Comparison of ENCODE assay signal across 8 mouse cellular contexts in the genomic region with DNA sequence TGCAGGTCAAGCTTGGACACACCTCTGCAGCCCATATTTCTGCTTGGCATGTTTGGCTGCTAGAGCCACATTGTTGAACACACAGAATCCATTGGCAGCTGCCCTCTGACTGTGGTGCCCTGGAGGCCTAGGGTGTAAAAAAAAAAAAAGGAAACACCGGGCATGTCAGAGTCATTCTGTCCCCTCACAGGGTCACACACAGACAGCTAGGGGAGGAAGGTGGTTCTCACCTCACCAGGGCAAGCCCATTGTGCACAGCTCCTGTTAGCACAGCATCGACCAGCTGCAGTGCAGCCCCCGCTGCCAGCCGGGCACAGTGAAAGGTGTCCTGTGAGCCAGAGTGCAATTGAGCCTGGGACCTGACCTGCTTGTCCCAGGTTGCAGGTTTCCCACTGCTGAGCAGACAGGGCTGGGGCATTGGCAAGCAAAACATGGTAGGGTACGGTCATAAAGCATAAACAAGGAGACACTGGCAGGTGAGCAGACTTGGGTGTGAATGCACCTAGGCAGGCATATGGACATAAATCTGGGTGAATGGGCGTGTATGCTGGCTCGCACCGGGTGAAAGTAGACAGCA. TPM values are rescaled to one million over a fixed set of nuclear protein-coding genes. Genes with fewer than 3 reads are reported as not detected.
A peak's percentile ranks its signal among the peaks of the same experiment; 100 is the strongest.
DNase-seq lines count a peak whose midpoint lies in the region; ATAC-seq and TF ChIP-seq lines count a peak whose summit lies in the region.

No protein-coding gene starts in this region.

- no peaks in the 10 kb centered on the region for H3K9me3 ChIP-seq in liver, embryonic 14.5 days (ENCODE audit: control insufficient read depth, low read length)

- peak overlapping the region; percentile 88 for H3K4me2 ChIP-seq in liver, embryonic 14.5 days (ENCODE audit: low read depth)

- no peak for TF ChIP-seq POLR2A in spleen, adult 2 months (IDR thresholded peaks at IDR 0.05; ENCODE audit: low read depth, low read length)

- no peak for ATAC-seq in liver, embryonic 14.5 days (ENCODE audit: insufficient read depth)

- H3K9ac ChIP-seq in liver, embryonic 14.5 days (replicated peaks), result peak overlapping the region; percentile 91

- H3K27ac ChIP-seq in spleen, adult 2 months (ENCODE audit: insufficient read depth, low read length), result no peak overlapping the region
- H3K27ac ChIP-seq in liver, embryonic 14.5 days, result no peak overlapping the region

- peak; percentile 59 for DNase-seq in cerebellum, adult 9-10 months
- DNase-seq in cerebellum, adult 11 months, result no peak
- no peak for DNase-seq in spleen, adult 2 months (ENCODE audit: low read depth in 1 of 2, low spot score in 2 of 2)
- DNase-seq in spleen, postnatal 10 days (ENCODE audit: low spot score in 2 of 2), result no peak
- no peak for DNase-seq in liver, embryonic 14.5 days (ENCODE audit: low read depth in 3 of 3, low spot score in 3 of 3)
- no peak for DNase-seq in MN1 (ENCODE audit: low spot score)
- DNase-seq in embryo, embryonic 10.5 days (ENCODE audit: low spot score), result no peak
- DNase-seq in adrenal gland, postnatal 25 days, result no peak

- no peak for TF ChIP-seq CTCF in spleen, adult 2 months (IDR thresholded peaks at IDR 0.05; ENCODE audit: extremely low read depth, insufficient read depth, insufficient read length, insufficient replicate concordance)
- TF ChIP-seq CTCF in liver, embryonic 14.5 days (IDR thresholded peaks at IDR 0.05; ENCODE audit: low read depth), result 0 out of 2 replicates have a peak, but pooled peaks have one; percentile 4

- WGBS in spleen, adult 2 months, result 64% methylated on average over 8 of the region's 8 CpGs
- 72% methylated on average over 8 of the region's 8 CpGs for WGBS in liver, embryonic 14.5 days (ENCODE audit: insufficient replicate concordance)

- TF ChIP-seq EP300 in liver, embryonic 14.5 days (IDR thresholded peaks at IDR 0.05; ENCODE audit: low read depth), result no peak

- peaks cover 37% of the 10 kb centered on the region for H3K4me1 ChIP-seq in spleen, adult 2 months (ENCODE audit: control insufficient read depth, insufficient read depth, insufficient read length)
- H3K4me1 ChIP-seq in liver, embryonic 14.5 days (replicated peaks; ENCODE audit: control insufficient read depth in 2 of 2, insufficient read depth in 2 of 2, low read length in 1 of 2), result peaks cover 12 to 15% of the 10 kb centered on the region in 2 experiments

- H3K4me3 ChIP-seq in spleen, adult 2 months (ENCODE audit: extremely low read depth, insufficient read depth, insufficient read length), result peak overlapping the region; percentile 69; the same call in 1 of the 2 replicates
- H3K4me3 ChIP-seq in liver, embryonic 14.5 days (ENCODE audit: insufficient read depth in 1 of 2, low read depth in 2 of 2, low read length in 2 of 2), result peak overlapping the region; percentile 82 to 93

- no peaks in the 10 kb centered on the region for H3K27me3 ChIP-seq in spleen, adult 2 months (ENCODE audit: control insufficient read depth, insufficient read depth, low read length)
- no peaks in the 10 kb centered on the region for H3K27me3 ChIP-seq in liver, embryonic 14.5 days (ENCODE audit: control insufficient read depth, insufficient read depth, low read length)

- H3K36me3 ChIP-seq in spleen, adult 2 months (ENCODE audit: control insufficient read depth, insufficient read depth, low read length), result peaks cover 7% of the 10 kb centered on the region
- no peaks in the 10 kb centered on the region for H3K36me3 ChIP-seq in liver, embryonic 14.5 days (replicated peaks; ENCODE audit: control insufficient read depth, insufficient read depth, low read depth)

RNA-seq across cellular contexts. Expression of a gene that starts 1.0 kb away (rescaled TPM):
- polyA plus RNA-seq in spleen, adult 2 months (2012; rRNA removed), result 76.2 and 86.8 TPM in 2 replicates
- polyA plus RNA-seq in liver, embryonic 14.5 days (2012; rRNA removed), result 8.1 and 8.5 TPM in 2 replicates
- 5.3 and 6.3 TPM in 2 replicates for polyA plus RNA-seq in liver, embryonic 14.5 days (2014; fragmentation: Nextera tagmentation; extraction: Ambion mirVana)
- 14.5 and 19.6 TPM in 2 replicates for total RNA-seq in adrenal gland, postnatal 25 days (2021)

RNA-seq across cellular contexts. Expression of a gene that starts 4.5 kb away (rescaled TPM):
- 38.4 and 45.1 TPM in 2 replicates for polyA plus RNA-seq in spleen, adult 2 months (2012; rRNA removed)
- polyA plus RNA-seq in liver, embryonic 14.5 days (2012; rRNA removed), result 12.0 and 13.6 TPM in 2 replicates
- 6.3 and 7.7 TPM in 2 replicates for polyA plus RNA-seq in liver, embryonic 14.5 days (2014; fragmentation: Nextera tagmentation; extraction: Ambion mirVana)
- total RNA-seq in adrenal gland, postnatal 25 days (2021), result 18.1 and 25.9 TPM in 2 replicates

RNA-seq across cellular contexts. Expression of a gene that starts 13.1 kb away (rescaled TPM):
- polyA plus RNA-seq in spleen, adult 2 months (2012; rRNA removed), result 3.7 and 3.9 TPM in 2 replicates
- polyA plus RNA-seq in liver, embryonic 14.5 days (2012; rRNA removed), result 1.7 and 1.8 TPM in 2 replicates
- polyA plus RNA-seq in liver, embryonic 14.5 days (2014; fragmentation: Nextera tagmentation; extraction: Ambion mirVana), result 1.1 TPM in 2 replicates
- 8.1 and 11.3 TPM in 2 replicates for total RNA-seq in adrenal gland, postnatal 25 days (2021)

RNA-seq across cellular contexts. Expression of a gene that starts 22.0 kb away (rescaled TPM):
- polyA plus RNA-seq in spleen, adult 2 months (2012; rRNA removed), result 29.0 and 35.1 TPM in 2 replicates
- 0.84 TPM in 2 replicates for polyA plus RNA-seq in liver, embryonic 14.5 days (2012; rRNA removed)
- 0.49 and 0.83 TPM in 2 replicates for polyA plus RNA-seq in liver, embryonic 14.5 days (2014; fragmentation: Nextera tagmentation; extraction: Ambion mirVana)
- total RNA-seq in adrenal gland, postnatal 25 days (2021), result 4.1 and 6.1 TPM in 2 replicates

RNA-seq across cellular contexts. Expression of a gene that starts 38.6 kb away (rescaled TPM):
- polyA plus RNA-seq in spleen, adult 2 months (2012; rRNA removed), result 27.7 and 41.4 TPM in 2 replicates
- polyA plus RNA-seq in liver, embryonic 14.5 days (2012; rRNA removed), result 8.9 TPM in 2 replicates
- polyA plus RNA-seq in liver, embryonic 14.5 days (2014; fragmentation: Nextera tagmentation; extraction: Ambion mirVana), result 7.4 and 9.0 TPM in 2 replicates
- 41.8 and 50.2 TPM in 2 replicates for total RNA-seq in adrenal gland, postnatal 25 days (2021)
